Mouse (Mus musculus) spleen, postnatal 36 days (tissue): ENCODE results near the gene A630076J17Rik.

Experiments
- DNase-seq, 2 experiments: peaks; one replicate each; pipeline ENCODE4 v3.0.0; 2022; ENCODE audit warnings: low spot score in 2 of 2, mixed read lengths in 1 of 2

Gene A630076J17Rik

GRCm38 (mm10) chr3:107230527-107230926, at the start of gene A630076J17Rik:
A630076J17Rik (plus strand) TSS chr3:107230614.
- no peak for DNase-seq

DNA sequence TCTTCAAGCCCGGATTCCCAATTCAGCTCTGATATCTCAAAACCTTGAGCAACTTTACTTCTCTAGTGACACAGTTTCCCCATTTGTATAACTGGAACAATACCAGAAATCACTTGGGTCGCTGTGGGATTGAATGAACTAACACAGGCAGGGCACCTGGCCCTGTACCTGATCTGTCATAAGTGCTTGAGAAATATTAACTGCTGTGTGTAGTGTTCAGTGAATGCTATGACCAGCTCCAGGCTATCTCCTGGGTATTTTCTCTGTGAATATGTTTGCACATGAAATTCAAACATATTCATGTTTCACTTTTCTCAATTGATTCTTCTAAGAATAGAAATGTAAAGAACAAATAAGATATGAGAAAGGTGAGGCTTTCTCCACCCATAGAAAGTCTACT, 49.6 kb upstream of the A630076J17Rik start:
- no peak for DNase-seq

DNA sequence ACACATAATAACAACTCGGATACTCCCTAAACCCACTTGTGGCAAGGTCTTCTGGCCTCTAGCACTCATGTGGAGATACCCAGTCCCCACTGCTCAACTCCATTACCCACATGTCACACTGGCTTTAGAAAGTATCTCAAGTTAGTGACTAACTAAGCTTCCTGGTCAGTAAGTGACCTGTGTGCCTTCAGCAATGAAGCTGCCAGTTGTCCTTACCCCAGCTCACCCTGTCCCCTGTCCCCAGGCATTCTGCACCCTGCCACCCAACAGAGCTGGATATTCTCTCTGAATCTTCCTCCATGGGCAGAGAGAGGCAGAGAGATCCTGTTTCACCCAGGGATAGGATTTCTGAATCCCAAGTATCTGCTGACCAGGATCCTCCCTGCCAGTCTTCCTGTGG, 47.7 kb upstream of the A630076J17Rik start, which contains the start of gene Kcna10:
Kcna10 (plus strand) TSS at position 301 of the 400 bp plus-strand sequence.
- no peak for DNase-seq

GRCm38 (mm10) chr3:107183178-107183577, 47.2 kb upstream of the A630076J17Rik start:
- DNase-seq, result no peak

DNA sequence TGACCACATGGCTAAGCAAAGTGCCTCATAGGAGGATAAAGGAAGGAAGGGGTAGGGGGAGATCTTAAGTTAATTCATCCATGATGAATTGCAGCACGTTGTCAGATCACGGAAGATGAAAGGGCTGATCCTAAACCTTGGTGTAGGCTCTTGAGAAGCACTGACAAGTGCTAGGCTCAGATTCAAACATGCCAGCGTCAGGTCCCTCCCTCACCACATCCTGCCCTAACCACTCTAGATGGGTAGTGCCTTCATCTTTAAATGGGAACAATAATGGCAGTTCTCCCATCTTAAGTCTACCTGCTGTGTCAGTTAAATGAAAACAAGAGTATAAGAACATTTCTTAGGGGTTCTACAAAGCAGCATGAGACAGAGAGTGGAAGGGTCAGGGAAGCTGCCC, 44.8 kb upstream of the A630076J17Rik start:
- no peak for DNase-seq

DNA sequence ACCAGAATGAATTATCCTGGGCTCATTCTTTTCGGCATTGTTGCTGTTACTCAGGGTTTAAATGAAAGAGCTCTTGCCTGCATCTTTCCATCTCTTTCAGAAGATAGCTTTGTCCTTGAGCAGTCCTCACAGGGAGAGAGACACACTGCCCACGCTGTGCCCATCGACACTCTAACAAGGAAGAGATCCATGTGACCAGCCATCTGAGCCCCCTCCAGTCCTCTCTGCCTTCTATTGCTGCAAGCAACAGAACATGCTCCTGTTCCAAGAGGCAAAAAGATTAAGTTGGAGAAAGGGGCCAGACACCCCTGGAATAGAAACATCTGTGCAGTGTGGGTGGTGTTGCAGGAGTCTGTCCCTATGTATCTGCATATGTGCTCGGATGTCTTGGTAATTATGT, 43.4 kb upstream of the A630076J17Rik start:
- no peak for DNase-seq

DNA sequence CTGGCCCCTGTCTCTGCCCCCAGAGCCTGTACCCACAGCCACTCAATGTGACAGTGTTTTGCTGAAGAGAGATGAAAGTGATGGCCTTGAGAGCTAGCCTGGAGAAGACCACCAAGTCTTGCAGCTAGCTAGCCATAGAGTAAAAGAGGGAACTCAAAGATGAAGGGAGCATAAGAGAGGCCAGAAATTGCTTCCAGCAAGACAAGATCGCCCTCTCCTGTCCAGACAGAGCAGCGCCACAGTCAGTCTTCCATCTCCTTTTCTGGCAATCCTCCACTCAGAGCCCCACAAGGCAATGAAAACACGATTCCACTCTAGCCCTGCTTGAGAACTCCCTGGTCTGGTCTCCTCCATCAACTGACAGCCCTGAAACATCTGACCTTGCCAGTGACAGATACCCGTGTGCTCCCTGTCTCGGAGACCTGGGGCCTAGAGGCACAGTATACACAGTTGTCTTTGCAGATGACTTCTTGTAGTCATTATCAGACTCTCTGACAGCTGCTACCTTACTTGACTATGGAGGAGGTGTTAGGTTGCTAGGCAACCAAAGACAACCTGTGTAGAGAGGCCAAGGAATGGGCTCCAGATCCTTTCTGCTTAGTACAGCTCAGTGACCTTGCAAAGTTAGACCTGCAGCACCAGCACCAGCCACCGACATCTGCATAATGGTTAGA, 42.1 kb upstream of the A630076J17Rik start:
- DNase-seq, result no peak

GRCm38 (mm10) chr3:107201310-107202180, 28.9 kb upstream of the A630076J17Rik start:
- DNase-seq, result no peak

DNA sequence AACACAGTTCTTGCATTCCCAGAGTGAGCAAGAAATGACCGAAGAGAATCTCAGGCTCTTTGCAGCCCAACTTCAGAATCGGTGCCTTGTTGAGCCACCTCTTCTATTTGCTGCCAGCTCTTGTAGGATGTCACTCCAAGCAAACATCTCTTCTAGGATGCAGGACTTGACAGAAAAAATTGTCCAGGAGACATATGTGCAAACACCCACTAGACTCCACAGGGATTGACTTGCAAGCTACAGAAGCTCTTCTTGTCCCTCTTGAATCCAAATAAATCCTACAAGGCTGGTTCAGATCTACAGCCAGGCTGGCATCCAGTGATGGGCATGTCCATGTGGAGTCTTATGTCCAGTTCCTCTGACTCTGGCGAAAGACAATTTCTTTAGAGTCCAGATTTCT, 26.0 kb upstream of the A630076J17Rik start:
- DNase-seq, result no peak

DNA sequence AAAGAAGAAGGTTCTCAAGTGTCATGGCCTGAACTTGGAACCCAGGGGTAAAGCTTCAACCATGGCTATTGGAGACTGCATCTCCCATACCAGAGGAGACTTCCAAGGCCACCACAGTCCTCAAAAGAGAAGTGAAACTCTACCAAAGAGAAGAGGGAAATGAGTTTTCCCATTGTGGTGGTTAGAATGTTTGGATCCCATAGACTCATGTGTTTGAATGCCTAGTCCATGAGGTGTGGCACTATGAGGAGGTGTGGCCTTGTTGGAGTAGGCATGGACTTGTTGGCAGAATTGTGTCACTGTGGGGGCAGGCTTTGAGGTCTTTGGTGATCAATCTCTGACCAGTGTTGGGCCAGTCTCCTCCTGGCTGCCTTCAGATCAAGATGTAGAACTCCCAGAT, 25.2 kb upstream of the A630076J17Rik start:
- no peak for DNase-seq

GRCm38 (mm10) chr3:107205994-107206393, 24.4 kb upstream of the A630076J17Rik start:
- peak; percentile 38 to 50 for DNase-seq

- DNase-seq, result no peak
These were observed 23.8 kb upstream of the A630076J17Rik start for GRCm38 (mm10) chr3:107206490-107207150.

DNA sequence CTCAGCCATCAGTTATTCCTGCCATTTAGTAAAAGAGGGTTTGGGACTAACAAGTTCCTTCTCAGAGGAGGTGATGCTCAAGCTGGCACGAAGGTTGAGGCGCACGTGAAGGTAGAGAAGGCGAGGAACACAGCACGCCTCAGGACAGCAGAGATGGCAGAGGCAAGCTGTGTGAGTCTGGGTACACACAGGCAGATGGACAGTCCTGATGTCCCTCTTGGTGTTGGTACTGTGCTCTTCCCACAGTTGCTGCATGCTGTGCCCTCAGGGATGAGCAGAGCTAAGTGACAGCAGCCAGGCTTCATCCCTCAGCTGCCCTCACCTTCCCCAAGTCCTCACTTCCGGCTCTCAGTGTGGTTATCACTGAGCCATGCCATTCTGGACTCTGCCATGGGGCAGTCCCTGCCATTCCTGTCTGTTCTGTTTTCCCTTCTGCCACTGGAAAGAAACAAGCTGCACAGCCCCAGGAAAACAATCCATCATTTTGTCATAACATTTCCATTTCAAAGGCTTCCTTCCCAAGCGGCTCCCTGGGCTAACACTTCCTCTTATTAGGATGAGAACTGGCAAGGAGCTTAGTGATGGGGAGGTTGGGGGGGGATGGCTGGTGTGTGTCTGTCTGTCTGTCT, 22.7 kb upstream of the A630076J17Rik start:
- DNase-seq, result no peak

DNA sequence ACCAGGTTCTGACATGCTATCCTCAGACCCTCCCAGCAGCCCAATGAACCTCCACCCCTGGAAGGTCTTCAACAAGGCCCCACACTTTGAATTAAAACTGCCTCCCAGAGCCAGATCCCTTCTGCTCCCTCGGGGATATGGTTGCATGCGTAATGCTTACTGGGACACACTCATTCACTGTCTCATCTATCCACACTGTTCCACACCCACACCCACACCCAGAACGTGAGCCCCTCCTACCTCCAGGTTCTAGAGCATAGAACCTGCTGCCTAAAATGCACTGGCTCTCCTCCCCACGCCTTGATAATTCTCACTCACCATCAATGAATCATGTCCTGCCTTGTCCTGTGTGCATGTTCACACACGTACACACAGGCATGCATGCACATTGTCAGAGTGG, 15.8 kb upstream of the A630076J17Rik start:
- DNase-seq, result no peak

DNA sequence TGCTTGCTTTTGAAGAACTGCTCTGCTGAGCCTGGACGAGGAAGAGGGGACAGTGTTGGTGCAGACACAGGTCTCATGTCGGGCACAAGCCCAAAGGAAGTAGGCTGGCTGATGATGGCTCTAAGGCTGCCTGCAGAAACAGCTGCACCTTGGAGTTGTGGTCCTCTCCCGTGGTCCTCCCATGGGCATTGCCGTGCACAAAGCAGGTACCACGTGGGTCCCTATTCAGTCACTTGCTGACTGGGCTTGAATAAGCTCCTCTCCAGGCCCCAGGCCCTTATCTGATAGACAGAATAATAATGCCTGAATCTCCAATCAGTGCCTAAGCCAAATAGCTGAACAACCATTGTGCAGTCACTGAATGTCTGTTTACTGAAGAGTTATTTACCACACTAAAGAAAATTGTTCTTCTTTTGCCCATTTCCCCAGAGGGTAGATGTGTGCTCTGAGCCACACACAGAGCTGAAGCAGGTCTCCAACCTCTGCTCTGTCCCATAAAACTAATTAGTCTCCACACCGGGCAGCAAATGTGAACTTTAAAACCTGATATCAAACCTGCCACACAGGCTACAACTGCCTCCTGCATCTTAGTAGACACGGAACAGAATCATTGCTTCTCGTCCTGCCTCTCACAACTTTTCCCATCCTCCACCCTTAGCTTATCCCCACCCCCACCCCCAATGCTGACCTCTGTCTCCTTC, 13.9 kb upstream of the A630076J17Rik start:
- DNase-seq, result no peak

DNA sequence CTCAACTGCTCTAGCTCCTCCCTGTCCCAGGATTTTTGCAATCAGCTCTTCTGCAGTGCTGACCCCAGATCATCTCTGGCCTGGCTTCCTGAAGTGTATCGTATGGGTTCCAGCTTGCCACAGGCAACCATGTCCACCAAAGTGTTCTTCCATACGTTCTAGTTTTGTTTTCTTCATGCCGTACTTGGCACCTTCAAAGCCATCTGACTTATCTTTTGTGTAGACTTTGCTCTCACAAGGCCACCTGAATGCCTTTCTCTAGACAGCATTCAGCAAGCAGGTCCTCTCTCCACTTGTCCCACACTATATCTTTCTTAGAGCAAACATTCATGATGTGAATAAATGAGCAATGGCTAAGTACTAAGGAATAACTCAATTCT, 13.3 kb upstream of the A630076J17Rik start:
- DNase-seq, result no peak

DNA sequence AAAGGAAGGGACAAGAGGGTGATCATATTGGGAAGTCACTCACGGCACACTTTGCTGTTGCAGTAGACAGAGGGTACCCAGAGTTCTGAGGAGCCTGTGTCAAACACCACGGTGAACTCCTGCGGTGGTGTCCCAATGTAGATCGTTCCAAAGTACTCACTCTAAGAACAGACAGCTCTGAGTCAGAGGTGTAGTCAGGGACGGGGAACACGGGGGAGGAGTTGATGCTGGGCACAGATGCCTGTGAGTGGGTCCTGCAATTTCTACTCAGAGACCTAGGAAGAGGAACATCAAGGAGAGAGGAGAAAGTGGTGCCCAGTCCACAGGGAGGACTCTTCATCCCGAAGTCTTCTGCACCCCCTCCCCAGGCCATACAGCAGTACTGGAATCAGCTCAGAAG, 11.8 kb upstream of the A630076J17Rik start:
- DNase-seq, result no peak

GRCm38 (mm10) chr3:107221608-107222007, 8.8 kb upstream of the A630076J17Rik start, which contains the start of gene Cym:
Cym (minus strand) TSS chr3:107221732.
- DNase-seq, result no peak

DNA sequence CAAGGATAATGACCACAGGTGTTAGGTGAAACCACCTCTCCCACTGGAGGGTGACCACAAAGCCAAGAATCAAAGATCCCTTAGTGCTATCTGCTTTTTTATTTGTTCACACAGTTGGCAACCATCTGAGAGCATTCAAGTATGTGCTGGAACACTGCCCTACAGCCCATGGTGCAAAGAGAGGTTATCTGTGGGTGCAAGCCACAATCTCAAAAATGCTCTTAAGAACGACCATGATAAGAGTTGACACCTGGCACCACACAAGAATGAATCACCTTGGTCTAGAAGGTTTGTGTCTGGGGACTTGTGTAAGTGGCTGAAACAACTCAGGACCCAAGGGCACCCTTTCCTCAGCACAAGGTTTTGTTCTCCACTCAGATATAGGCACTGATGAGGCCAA, 7.2 kb upstream of the A630076J17Rik start:
- no peak for DNase-seq

DNA sequence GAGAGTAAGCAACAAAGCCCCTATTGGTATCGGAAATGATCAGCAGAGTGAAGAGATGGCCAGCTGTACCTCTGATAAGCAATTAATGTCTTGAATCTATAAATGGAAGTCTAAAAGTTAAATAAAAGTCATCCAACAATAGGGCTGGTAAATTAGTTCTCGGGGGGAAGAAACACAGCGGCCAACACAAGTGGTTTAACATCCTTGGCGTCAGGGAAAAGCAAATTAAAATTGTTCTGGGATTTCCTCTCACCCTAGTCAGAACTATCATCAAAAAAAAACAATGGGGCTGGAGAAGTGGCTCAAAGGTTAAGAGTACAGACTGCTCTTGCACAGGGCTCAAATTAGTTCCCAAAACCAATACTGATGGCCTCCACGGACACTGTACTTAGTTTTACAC, 4.6 kb upstream of the A630076J17Rik start:
- no peak for DNase-seq

DNA sequence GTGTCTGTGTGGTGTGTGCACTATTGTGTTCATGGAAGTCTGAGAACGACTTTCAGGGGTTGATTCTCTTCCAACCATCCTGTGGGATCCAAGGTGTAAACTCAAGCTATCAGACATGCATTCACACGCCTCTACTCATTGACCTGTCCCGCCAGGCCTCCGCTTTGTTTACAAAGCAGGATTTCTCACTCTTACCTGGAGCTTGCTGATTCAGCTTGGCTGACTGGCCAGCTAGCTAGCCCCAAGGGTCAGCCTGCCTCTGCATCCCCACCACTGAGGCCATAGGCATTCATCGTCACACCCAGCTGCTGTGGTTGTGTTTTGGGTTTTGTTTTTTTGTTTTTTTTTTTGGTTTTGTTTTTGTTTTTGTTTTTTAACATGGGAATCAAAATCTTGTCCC, 1.2 kb upstream of the A630076J17Rik start:
- DNase-seq, result no peak
